Mouse (Mus musculus) erythroblast, embryonic 14.5 days (primary cell): ENCODE results near the gene Hrasls5. TPM values are rescaled to one million over a fixed set of nuclear protein-coding genes. Genes with fewer than 3 reads are reported as not detected.

ENCODE experiments used
- H3K27me3 ChIP-seq: 2 replicates; pipeline ENCODE4 v1.6.1; 2012; ENCODE audit warnings: inconsistent platforms; ENCODE audit not compliant: control insufficient read depth
- H3K36me3 ChIP-seq: 2 replicates; pipeline ENCODE4 v1.6.1; 2012; ENCODE audit warnings: mild to moderate bottlenecking, inconsistent platforms; ENCODE audit not compliant: control insufficient read depth
- H3K4me1 ChIP-seq: 2 replicates; pipeline ENCODE4 v1.6.1; 2012; ENCODE audit warnings: inconsistent platforms; ENCODE audit not compliant: control insufficient read depth
- H3K4me3 ChIP-seq: replicated peaks from 2 replicates; pipeline ENCODE3; 2012; ENCODE audit warnings: moderate library complexity, mild to moderate bottlenecking, inconsistent platforms
- H3K9me3 ChIP-seq: 2 replicates; pipeline ENCODE4 v1.6.1; 2012; ENCODE audit warnings: low read length, inconsistent platforms, mixed read lengths; ENCODE audit not compliant: control insufficient read depth
- GATA1 ChIP-seq: IDR thresholded peaks from 2 replicates; pipeline ENCODE4 v1.6.1; 2012; ENCODE audit warnings: low read length, inconsistent platforms, mixed read lengths
- TAL1 ChIP-seq: IDR thresholded peaks from 3 replicates; pipeline ENCODE4 v1.6.1; 2012; ENCODE audit warnings: low read length, inconsistent platforms, mixed read lengths
- polyA plus RNA-seq: library from polyadenylated mRNA; stranded (reverse); fragments of >175 nt; gene quantifications from 2 replicates; pipeline ENCODE4 v1.2.3, GENCODE M21; 2012

The Hrasls5 gene
- polyA plus RNA-seq, 1 experiment = not detected

GRCm38 (mm10) chr19:7633021-7633420, 20.7 kb downstream of the Hrasls5 start:
- Histone ChIP-seq H3K4me1 (peaks cover 3% of the 10 kb centered on the region; the same call in 1 of the 2 replicates), H3K4me3 (no peak overlapping the region), H3K9me3 (no peaks in the 10 kb centered on the region), H3K27me3 (no peaks in the 10 kb centered on the region), H3K36me3 (no peaks in the 10 kb centered on the region)
- no peak for TF ChIP-seq GATA1
- no peak for TF ChIP-seq TAL1

- Histone ChIP-seq H3K9me3 (no peaks in the 10 kb centered on the region), H3K27me3 (no peaks in the 10 kb centered on the region), H3K4me3 (no peak overlapping the region), H3K36me3 (no peaks in the 10 kb centered on the region), H3K4me1 (peaks cover 3% of the 10 kb centered on the region; the same call in 1 of the 2 replicates)
- TF ChIP-seq GATA1 (no peak), TAL1 (no peak)
Observed at GRCm38 (mm10) chr19:7633786-7634185, 21.4 kb downstream of the Hrasls5 start.

- Histone ChIP-seq H3K36me3 (no peaks in the 10 kb centered on the region), H3K27me3 (no peaks in the 10 kb centered on the region), H3K9me3 (no peaks in the 10 kb centered on the region), H3K4me1 (no peaks in the 10 kb centered on the region), H3K4me3 (no peak overlapping the region)
- TF ChIP-seq GATA1 (no peak), TAL1 (no peak)
Observed at GRCm38 (mm10) chr19:7648913-7649666, 36.7 kb downstream of the Hrasls5 start.

- Histone ChIP-seq H3K4me3 (no peak overlapping the region), H3K4me1 (no peaks in the 10 kb centered on the region), H3K36me3 (no peaks in the 10 kb centered on the region), H3K27me3 (peaks cover 6% of the 10 kb centered on the region), H3K9me3 (0 out of 2 replicates have a peak, but pooled peaks cover 3% of the 10 kb centered on the region)
- TF ChIP-seq TAL1 = no peak
- TF ChIP-seq GATA1 = no peak
Observed at GRCm38 (mm10) chr19:7672033-7672432, 59.7 kb downstream of the Hrasls5 start.

- no peak overlapping the region for H3K4me3 ChIP-seq
- no peaks in the 10 kb centered on the region for H3K36me3 ChIP-seq
- no peak for TF ChIP-seq GATA1
- no peak for TF ChIP-seq TAL1
- no peaks in the 10 kb centered on the region for H3K27me3 ChIP-seq
- no peaks in the 10 kb centered on the region for H3K9me3 ChIP-seq
- H3K4me1 ChIP-seq = no peaks in the 10 kb centered on the region
Observed at GRCm38 (mm10) chr19:7687988-7688387, 75.6 kb downstream of the Hrasls5 start.

Other genes starting within 250 kb of the Hrasls5 start
- gene Spindoc, start 229.5 kb upstream of the Hrasls5 start, polyA plus RNA-seq = 0.66 and 1.5 TPM in 2 replicates
- gene 2700081O15Rik, start 194.9 kb upstream of the Hrasls5 start, polyA plus RNA-seq = 1.8 and 3.5 TPM in 2 replicates
- 3.8 and 4.2 TPM in 2 replicates for gene Rtn3, start 129.3 kb upstream of the Hrasls5 start, polyA plus RNA-seq
- 0.11 and 0.12 TPM in 2 replicates for gene Atl3, start 118.5 kb upstream of the Hrasls5 start, polyA plus RNA-seq
- gene Pla2g16, start 55.1 kb upstream of the Hrasls5 start, polyA plus RNA-seq = 5.9 and 6.6 TPM in 2 replicates
- not detected in 2 replicates for gene Lgals12, start 5.3 kb upstream of the Hrasls5 start, polyA plus RNA-seq
- gene Slc22a19, start 98.8 kb downstream of the Hrasls5 start, polyA plus RNA-seq = not detected in 2 replicates
- gene Slc22a26, start 190.1 kb downstream of the Hrasls5 start, polyA plus RNA-seq = not detected in 2 replicates